Mouse (Mus musculus) limb, embryonic 10.5 days (tissue): ENCODE results near the gene Plxnb1. TPM values are rescaled to one million over a fixed set of nuclear protein-coding genes. Genes with fewer than 3 reads are reported as not detected.
A peak's percentile ranks its signal among the peaks of the same experiment; 100 is the strongest.

Experiments
- DNase-seq: peaks from one replicate; pipeline ENCODE4 v3.0.0-alpha.2; 2017; ENCODE audit warnings: low spot score
- H3K27ac ChIP-seq: fragments of 300-500 bp; sonication (generic); 2 replicates; pipeline ENCODE4 v1.5.1; 2016; ENCODE audit warnings: mild to moderate bottlenecking
- H3K27me3 ChIP-seq: fragments of 300-500 bp; sonication (generic); 2 replicates; pipeline ENCODE4 v1.6.1; 2016; ENCODE audit warnings: low read depth, mild to moderate bottlenecking; ENCODE audit not compliant: poor library complexity, severe bottlenecking
- H3K36me3 ChIP-seq: fragments of 300-500 bp; sonication (generic); 2 replicates; pipeline ENCODE4 v1.6.1; 2016; ENCODE audit warnings: mild to moderate bottlenecking, moderate library complexity
- H3K4me1 ChIP-seq: fragments of 300-500 bp; sonication (generic); 2 replicates; pipeline ENCODE4 v1.6.1; 2016
- H3K4me3 ChIP-seq: fragments of 300-500 bp; sonication (generic); 2 replicates; pipeline ENCODE4 v1.5.1; 2016; ENCODE audit warnings: mild to moderate bottlenecking, moderate library complexity
- H3K9me3 ChIP-seq: fragments of 300-500 bp; sonication (generic); replicated peaks from 2 replicates; pipeline ENCODE4 v1.6.1; 2016; ENCODE audit warnings: mild to moderate bottlenecking
- WGBS: fragments of 180-500 bp; shearing (Covaris S2); methylation state at CpG from one replicate; pipeline ENCODE4 v1.1.7; 2016; 5-methylcytosine and 5-hydroxymethylcytosine counted together
- polyA plus RNA-seq: library from polyadenylated mRNA; unstranded; fragments of >200 nt; fragmentation: Nextera tagmentation; extraction: Ambion mirVana; gene quantifications from 2 replicates; pipeline ENCODE4 v1.2.1, GENCODE M21; 2016

Gene Plxnb1
- polyA plus RNA-seq, 1 experiment from 2014 or later = 23.7 TPM

- no peak for DNase-seq
- Histone ChIP-seq H3K27ac (peak overlapping the region; percentile 100; the same call in 1 of the 2 replicates), H3K4me1 (peaks cover 48% of the 10 kb centered on the region), H3K9me3 (no peaks in the 10 kb centered on the region), H3K4me3 (no peak overlapping the region), H3K27me3 (no peaks in the 10 kb centered on the region), H3K36me3 (peaks cover 51% of the 10 kb centered on the region)
- 93% methylated on average over 8 of the region's 8 CpGs for WGBS
These were observed 3.2 kb downstream of the Plxnb1 start for GRCm38 (mm10) chr9:109098366-109098765.

DNA sequence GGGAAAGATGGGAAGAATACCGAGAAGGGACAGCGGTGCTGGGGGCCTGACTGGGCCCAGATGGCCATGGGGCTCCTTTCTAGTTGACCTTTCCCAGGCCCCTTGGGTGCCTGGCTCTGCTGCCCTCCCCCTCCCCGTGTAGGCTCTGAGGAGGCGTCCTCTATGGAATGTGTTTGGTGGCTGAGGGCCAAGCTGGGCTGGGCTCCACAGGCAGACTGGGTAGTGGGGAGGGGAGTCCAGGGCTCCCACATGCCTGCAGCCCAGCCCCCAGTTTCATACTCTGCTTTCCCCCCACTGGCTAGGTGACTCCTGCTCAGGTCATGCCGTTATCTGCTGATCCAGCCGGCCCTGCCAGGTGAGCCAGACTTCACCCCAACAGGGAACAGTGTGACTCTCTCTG is 3.8 kb downstream of the Plxnb1 start:
- Histone ChIP-seq H3K36me3 (peaks cover 57% of the 10 kb centered on the region), H3K27ac (peak overlapping the region; percentile 16; the same call in 1 of the 2 replicates), H3K4me1 (peaks cover 45% of the 10 kb centered on the region), H3K27me3 (no peaks in the 10 kb centered on the region), H3K9me3 (no peaks in the 10 kb centered on the region), H3K4me3 (no peak overlapping the region)
- no peak for DNase-seq
- 74% methylated on average over 6 of the region's 6 CpGs for WGBS

DNA sequence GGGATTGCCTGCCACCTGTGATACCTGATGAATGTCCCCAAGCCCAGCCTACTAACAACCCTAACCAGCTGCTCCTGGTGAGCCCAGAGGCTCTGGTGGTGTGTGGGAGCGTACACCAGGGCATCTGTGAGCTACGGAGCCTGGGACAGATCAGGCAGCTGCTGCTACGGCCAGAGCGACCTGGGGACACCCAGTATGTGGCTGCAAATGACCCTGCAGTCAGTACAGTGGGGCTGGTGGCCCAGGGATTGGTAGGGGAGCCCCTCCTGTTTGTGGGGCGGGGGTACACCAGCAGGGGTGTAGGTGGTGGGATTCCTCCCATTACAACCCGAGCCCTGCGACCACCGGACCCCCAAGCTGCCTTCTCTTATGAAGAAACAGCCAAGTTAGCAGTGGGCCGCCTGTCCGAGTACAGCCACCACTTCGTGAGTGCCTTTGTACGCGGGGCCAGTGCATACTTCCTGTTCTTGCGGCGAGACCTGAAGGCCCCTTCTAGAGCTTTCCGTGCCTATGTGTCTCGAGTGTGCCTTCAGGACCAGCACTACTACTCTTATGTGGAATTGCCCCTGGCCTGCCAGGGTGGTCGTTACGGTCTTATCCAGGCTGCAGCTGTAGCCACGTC is 5.2 kb downstream of the Plxnb1 start:
- Histone ChIP-seq H3K27me3 (no peaks in the 10 kb centered on the region), H3K36me3 (peaks cover 71% of the 10 kb centered on the region), H3K4me3 (no peak overlapping the region), H3K27ac (no peak overlapping the region), H3K9me3 (no peaks in the 10 kb centered on the region), H3K4me1 (peaks cover 43% of the 10 kb centered on the region)
- DNase-seq = no peak
- 89% methylated on average over 20 of the region's 20 CpGs for WGBS

DNA sequence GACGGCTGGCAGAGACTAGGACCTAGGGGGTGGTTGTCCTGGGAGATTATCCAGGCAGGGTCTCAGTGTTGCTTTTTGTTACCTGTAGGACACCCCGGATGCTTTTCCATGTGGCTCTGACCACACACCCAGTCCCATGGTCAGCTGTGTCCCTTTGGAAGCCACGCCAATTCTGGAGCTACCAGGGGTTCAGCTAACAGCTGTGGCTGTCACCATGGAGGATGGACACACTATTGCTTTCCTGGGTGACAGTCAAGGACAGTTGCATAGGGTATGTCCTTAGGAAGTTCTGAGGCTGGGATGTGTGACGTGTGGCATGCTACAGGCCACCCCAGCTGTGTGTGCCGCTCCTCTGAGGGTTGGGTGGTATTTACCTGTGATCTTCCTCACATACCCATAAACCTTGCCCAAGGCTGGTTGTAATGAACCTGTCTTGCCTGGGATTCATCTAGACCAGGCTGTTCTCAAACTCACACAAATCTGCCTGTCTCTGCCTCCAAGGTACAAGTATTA is 6.8 kb downstream of the Plxnb1 start:
- H3K36me3 ChIP-seq = peaks cover 87% of the 10 kb centered on the region
- DNase-seq = no peak
- H3K27ac ChIP-seq = no peak overlapping the region
- H3K4me1 ChIP-seq = peaks cover 41% of the 10 kb centered on the region
- H3K4me3 ChIP-seq = no peak overlapping the region
- 97% methylated on average over 5 of the region's 5 CpGs for WGBS
- H3K27me3 ChIP-seq = no peaks in the 10 kb centered on the region
- H3K9me3 ChIP-seq = no peaks in the 10 kb centered on the region

- Histone ChIP-seq H3K4me1 (peaks cover 41% of the 10 kb centered on the region), H3K27me3 (no peaks in the 10 kb centered on the region), H3K9me3 (no peaks in the 10 kb centered on the region), H3K27ac (no peak overlapping the region), H3K4me3 (no peak overlapping the region), H3K36me3 (peaks cover 93% of the 10 kb centered on the region)
- no peak for DNase-seq
- 94% methylated on average over 3 of the region's 3 CpGs for WGBS
These were observed 7.4 kb downstream of the Plxnb1 start for GRCm38 (mm10) chr9:109102541-109102940.

DNA sequence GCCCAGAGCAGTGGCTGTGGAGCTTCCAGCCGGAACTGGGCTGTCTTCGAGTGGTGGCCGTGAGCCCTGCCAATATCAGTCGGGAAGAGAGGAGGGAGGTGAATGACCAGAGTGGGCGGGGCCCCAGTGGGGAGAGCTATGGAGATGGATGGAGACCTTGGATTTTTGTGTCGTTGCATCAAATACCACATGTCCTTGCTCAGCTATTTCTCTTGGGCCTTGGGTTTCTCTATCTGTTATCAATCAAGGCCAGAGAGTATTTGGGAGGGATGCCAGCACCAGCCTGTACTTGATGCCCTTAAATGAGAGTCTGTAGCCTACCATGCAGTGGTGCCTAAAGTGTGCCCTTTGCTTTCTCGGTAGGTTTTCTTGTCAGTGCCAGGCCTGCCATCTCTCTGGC is 8.1 kb downstream of the Plxnb1 start:
- 85% methylated on average over 7 of the region's 7 CpGs for WGBS
- Histone ChIP-seq H3K27me3 (no peaks in the 10 kb centered on the region), H3K27ac (no peak overlapping the region), H3K4me3 (no peak overlapping the region), H3K36me3 (peaks cover 98% of the 10 kb centered on the region), H3K4me1 (peaks cover 39% of the 10 kb centered on the region), H3K9me3 (no peaks in the 10 kb centered on the region)
- no peak for DNase-seq

- no peak overlapping the region for H3K27ac ChIP-seq
- H3K4me3 ChIP-seq = no peak overlapping the region
- DNase-seq = no peak
- H3K4me1 ChIP-seq = peaks cover 30% of the 10 kb centered on the region
- H3K36me3 ChIP-seq = peaks cover 100% of the 10 kb centered on the region
- 94% methylated on average over 9 of the region's 9 CpGs for WGBS
- no peaks in the 10 kb centered on the region for H3K27me3 ChIP-seq
- no peaks in the 10 kb centered on the region for H3K9me3 ChIP-seq
These were observed 8.9 kb downstream of the Plxnb1 start for GRCm38 (mm10) chr9:109104083-109104482.

- Histone ChIP-seq H3K4me1 (peaks cover 28% of the 10 kb centered on the region), H3K27me3 (0 out of 2 replicates have a peak, but pooled peaks cover 5% of the 10 kb centered on the region), H3K9me3 (no peaks in the 10 kb centered on the region), H3K4me3 (no peak overlapping the region), H3K27ac (no peak overlapping the region), H3K36me3 (peaks cover 100% of the 10 kb centered on the region)
- WGBS = 83% methylated on average over 12 of the region's 12 CpGs
- no peak for DNase-seq
These were observed 9.8 kb downstream of the Plxnb1 start for GRCm38 (mm10) chr9:109105011-109105410.

- Histone ChIP-seq H3K27ac (no peak overlapping the region), H3K4me1 (peaks cover 28% of the 10 kb centered on the region), H3K4me3 (no peak overlapping the region), H3K36me3 (peaks cover 100% of the 10 kb centered on the region), H3K27me3 (0 out of 2 replicates have a peak, but pooled peaks cover 5% of the 10 kb centered on the region), H3K9me3 (no peaks in the 10 kb centered on the region)
- DNase-seq = no peak
- WGBS = 93% methylated on average over 12 of the region's 12 CpGs
These were observed 10.5 kb downstream of the Plxnb1 start for GRCm38 (mm10) chr9:109105648-109106047.

- H3K27me3 ChIP-seq = 0 out of 2 replicates have a peak, but pooled peaks cover 5% of the 10 kb centered on the region
- peaks cover 100% of the 10 kb centered on the region for H3K36me3 ChIP-seq
- no peak for DNase-seq
- WGBS = 68% methylated on average over 6 of the region's 6 CpGs
- no peak overlapping the region for H3K4me3 ChIP-seq
- no peaks in the 10 kb centered on the region for H3K9me3 ChIP-seq
- H3K27ac ChIP-seq = no peak overlapping the region
- peaks cover 28% of the 10 kb centered on the region for H3K4me1 ChIP-seq
These were observed 12.2 kb downstream of the Plxnb1 start for GRCm38 (mm10) chr9:109107341-109107740.

DNA sequence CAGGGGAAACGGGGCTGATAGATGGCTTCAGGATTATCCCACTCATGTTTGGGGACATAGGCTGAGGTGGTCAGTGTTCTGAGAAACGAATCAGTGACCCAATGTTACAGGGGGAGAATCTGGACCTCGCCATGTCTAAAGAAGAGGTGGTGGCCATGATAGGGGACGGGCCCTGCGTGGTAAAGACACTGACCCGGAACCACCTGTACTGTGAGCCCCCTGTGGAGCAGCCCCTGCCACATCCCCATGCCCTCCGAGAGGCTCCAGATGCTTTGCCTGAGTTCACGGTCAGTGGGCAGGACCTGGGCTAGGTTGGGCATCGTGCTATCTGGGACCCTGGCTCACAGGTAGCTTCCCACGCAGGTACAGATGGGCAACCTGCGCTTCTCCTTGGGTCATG is 15.1 kb downstream of the Plxnb1 start:
- Histone ChIP-seq H3K27ac (no peak overlapping the region), H3K4me3 (no peak overlapping the region), H3K36me3 (peaks cover 100% of the 10 kb centered on the region), H3K27me3 (0 out of 2 replicates have a peak, but pooled peaks cover 5% of the 10 kb centered on the region), H3K9me3 (no peaks in the 10 kb centered on the region), H3K4me1 (peaks cover 19% of the 10 kb centered on the region)
- no peak for DNase-seq
- 96% methylated on average over 11 of the region's 11 CpGs for WGBS

DNA sequence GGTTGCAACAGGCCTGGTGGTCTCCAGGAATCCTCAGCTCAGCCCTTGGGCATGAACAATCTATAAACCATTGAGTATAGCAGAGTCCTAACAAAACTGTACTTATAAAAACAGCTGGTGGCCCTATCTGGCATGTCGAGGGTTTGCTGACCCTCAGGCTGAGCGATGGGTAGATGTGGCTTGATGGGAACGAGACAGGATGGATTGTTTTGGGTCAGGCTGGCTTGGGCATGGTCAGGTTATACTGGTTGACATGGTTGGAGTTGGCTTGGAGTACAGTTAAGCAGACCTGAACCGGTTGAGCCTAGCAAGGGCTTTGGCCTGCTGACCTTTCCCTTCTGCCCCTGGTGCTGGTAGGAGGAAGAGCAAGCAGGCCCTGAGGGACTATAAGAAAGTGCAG is 15.9 kb downstream of the Plxnb1 start:
- DNase-seq = no peak

DNA sequence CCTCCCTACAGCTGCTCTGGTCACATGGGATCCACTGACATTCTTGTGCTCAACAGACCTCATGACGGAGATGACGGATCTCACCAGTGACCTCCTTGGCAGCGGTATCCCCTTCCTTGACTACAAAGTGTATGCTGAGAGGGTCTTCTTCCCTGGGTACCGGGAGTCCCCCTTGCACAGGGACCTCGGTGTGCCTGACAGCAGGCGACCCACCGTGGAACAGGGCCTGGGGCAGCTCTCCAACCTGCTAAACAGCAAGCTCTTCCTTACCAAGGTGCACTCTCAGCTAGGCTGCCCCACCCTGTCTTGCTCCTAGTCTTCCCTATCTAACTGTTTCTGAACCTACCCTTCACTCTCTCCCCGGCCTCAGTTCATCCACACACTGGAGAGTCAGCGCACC is 16.4 kb downstream of the Plxnb1 start:
- Histone ChIP-seq H3K36me3 (peaks cover 100% of the 10 kb centered on the region), H3K27me3 (0 out of 2 replicates have a peak, but pooled peaks cover 5% of the 10 kb centered on the region), H3K4me1 (peaks cover 14% of the 10 kb centered on the region), H3K4me3 (no peak overlapping the region), H3K9me3 (no peaks in the 10 kb centered on the region), H3K27ac (no peak overlapping the region)
- no peak for DNase-seq
- 95% methylated on average over 9 of the region's 9 CpGs for WGBS

More for the DNA sequence above, 15.9 kb downstream of the Plxnb1 start:
- H3K36me3 ChIP-seq = peaks cover 100% of the 10 kb centered on the region
- 0 out of 2 replicates have a peak, but pooled peaks cover 5% of the 10 kb centered on the region for H3K27me3 ChIP-seq
- H3K27ac ChIP-seq = no peak overlapping the region
- no peaks in the 10 kb centered on the region for H3K9me3 ChIP-seq
- WGBS = 89% methylated on average over 4 of the region's 4 CpGs
- no peak overlapping the region for H3K4me3 ChIP-seq
- peaks cover 19% of the 10 kb centered on the region for H3K4me1 ChIP-seq
